Mouse (Mus musculus) spleen, postnatal 14 days (tissue): ENCODE measurements around the gene Ap3d1.

Experiments
- DNase-seq, 2 experiments: peaks; one replicate each; pipeline ENCODE4 v3.0.0; 2021 to 2022; ENCODE audit warnings: low spot score in 2 of 2

The Ap3d1 gene

GRCm38 (mm10) chr10:80666837-80667412 lies 75.1 kb downstream of the Ap3d1 start:
- DNase-seq: no peak

GRCm38 (mm10) chr10:80665981-80666733 lies 75.9 kb downstream of the Ap3d1 start:
- DNase-seq: no peak

GRCm38 (mm10) chr10:80665459-80665858 lies 76.6 kb downstream of the Ap3d1 start:
- no peak for DNase-seq

GRCm38 (mm10) chr10:80665016-80665380 lies 77.1 kb downstream of the Ap3d1 start:
- no peak for DNase-seq

GRCm38 (mm10) chr10:80664197-80665015 lies 77.7 kb downstream of the Ap3d1 start:
- peak; percentile 54 to 56 for DNase-seq

GRCm38 (mm10) chr10:80663485-80664196 lies 78.4 kb downstream of the Ap3d1 start:
- peak in 1 of 2 experiments; percentile 33 for DNase-seq

GRCm38 (mm10) chr10:80661149-80661548 lies 80.9 kb downstream of the Ap3d1 start:
- DNase-seq: peak; percentile 62 to 80

GRCm38 (mm10) chr10:80659213-80659612 lies 82.9 kb downstream of the Ap3d1 start:
- peak; percentile 66 to 80 for DNase-seq

GRCm38 (mm10) chr10:80658841-80659202 lies 83.2 kb downstream of the Ap3d1 start:
- no peak for DNase-seq

GRCm38 (mm10) chr10:80658194-80658840 lies 83.7 kb downstream of the Ap3d1 start:
- no peak for DNase-seq
